Mouse (Mus musculus) ES-E14 (cell line): ENCODE data around the gene Szrd1. TPM values are rescaled to one million over a fixed set of nuclear protein-coding genes. Genes with fewer than 3 reads are reported as not detected.

ENCODE experiments used
- DNase-seq: peaks from one replicate; pipeline ENCODE4 v3.0.0-alpha.2; 2013; ENCODE audit warnings: low read depth, low spot score
- H3K27ac ChIP-seq: 2 replicates; pipeline ENCODE4 v1.5.1; 2012; ENCODE audit warnings: low read depth, mild to moderate bottlenecking, low read length, moderate library complexity, mixed read lengths; ENCODE audit not compliant: poor library complexity, insufficient read depth, severe bottlenecking
- H3K36me3 ChIP-seq: 2 replicates; pipeline ENCODE4 v1.6.1; 2012; ENCODE audit warnings: mild to moderate bottlenecking, low read length, moderate library complexity, mixed read lengths; ENCODE audit not compliant: control insufficient read depth, poor library complexity, insufficient read depth, severe bottlenecking
- H3K4me1 ChIP-seq, 2 experiments: fragments of 150-350 bp in 1 of 2; sonication (generic) in 1 of 2; 2 replicates each; pipeline ENCODE4 v1.6.1; 2012; ENCODE audit warnings: low read length in 2 of 2, mild to moderate bottlenecking in 1 of 2, mixed read lengths in 1 of 2; ENCODE audit not compliant: control insufficient read depth in 2 of 2, insufficient read depth in 2 of 2, poor library complexity in 1 of 2
- H3K4me3 ChIP-seq, 2 experiments: fragments of 150-350 bp in 1 of 2; sonication (generic) in 1 of 2; 2 replicates each; pipeline ENCODE4 v1.5.1; 2012; ENCODE audit warnings: low read length in 2 of 2, low read depth in 1 of 2, mild to moderate bottlenecking in 1 of 2, mixed read lengths in 1 of 2; ENCODE audit not compliant: insufficient read depth in 1 of 2, poor library complexity in 1 of 2, severe bottlenecking in 1 of 2
- H3K9ac ChIP-seq: 2 replicates; pipeline ENCODE4 v1.6.1; 2012; ENCODE audit warnings: low read depth, mild to moderate bottlenecking, low read length, mixed read lengths; ENCODE audit not compliant: poor library complexity, insufficient read depth, severe bottlenecking
- H3K9me3 ChIP-seq: fragments of 150-350 bp; sonication (generic); 2 replicates; pipeline ENCODE4 v1.6.1; 2012; ENCODE audit warnings: low read depth, mild to moderate bottlenecking, low read length; ENCODE audit not compliant: control insufficient read depth, insufficient read depth
- CHD2 ChIP-seq: IDR thresholded peaks from 2 replicates; pipeline ENCODE4 v1.6.1; 2014; ENCODE audit warnings: mild to moderate bottlenecking, low read depth, low read length, inconsistent platforms
- HCFC1 ChIP-seq: IDR thresholded peaks from 2 replicates; pipeline ENCODE4 v1.6.1; 2012; ENCODE audit warnings: low read length, inconsistent platforms, borderline replicate concordance; ENCODE audit not compliant: insufficient read depth
- MAFK ChIP-seq: IDR thresholded peaks from 2 replicates; pipeline ENCODE4 v1.6.1; 2014; ENCODE audit warnings: mild to moderate bottlenecking, low read depth, low read length, inconsistent platforms; ENCODE audit not compliant: insufficient read depth
- ZC3H11A ChIP-seq: IDR thresholded peaks from 2 replicates; pipeline ENCODE4 v1.6.1; 2012; ENCODE audit warnings: low read depth, mild to moderate bottlenecking, inconsistent platforms, low read length, borderline replicate concordance
- ZNF384 ChIP-seq: IDR thresholded peaks from 2 replicates; pipeline ENCODE4 v1.6.1; 2012; ENCODE audit warnings: low read depth, low read length, inconsistent platforms
- in situ Hi-C, 2 experiments: fragments of 600-800 bp; cut with MboI; formaldehyde crosslinking; loops; one replicate each; pipeline ENCODE4 v1.15.1; 2025; ENCODE audit warnings: low sequenced_read_pairs in 2 of 2, inconsistent platforms in 1 of 2; ENCODE audit not compliant: unreplicated experiment in 2 of 2
- total RNA-seq: library from RNA; depleted of rRNA; stranded (reverse); fragments of 300-350 nt; gene quantifications from 2 replicates; pipeline ENCODE4 v1.2.3, GENCODE M21; 2012

Szrd1 gene
- total RNA-seq, 1 experiment, result 64.6 TPM

DNA sequence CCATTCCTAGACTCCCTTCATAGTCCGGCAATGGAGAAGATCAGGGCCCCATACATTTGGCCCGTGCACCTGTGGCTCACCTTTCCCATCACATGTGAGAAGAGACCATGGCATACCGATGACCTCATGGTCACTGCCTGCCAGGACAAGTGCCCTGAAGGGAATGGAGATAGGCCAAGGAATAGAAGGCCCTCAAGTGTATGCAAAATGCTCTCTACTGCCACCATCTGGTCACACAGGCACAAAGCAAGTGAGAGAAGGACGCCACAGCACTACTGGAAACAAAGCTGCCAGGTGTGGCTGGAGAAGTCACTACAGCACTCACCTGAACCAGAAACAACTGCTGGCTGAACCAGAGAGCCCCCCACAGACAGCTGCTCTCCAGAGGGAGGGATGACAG, 69.8 kb downstream of the Szrd1 start:
- Histone ChIP-seq H3K9ac (no peak overlapping the region), H3K27ac (no peak overlapping the region), H3K4me3 (no peak overlapping the region), H3K36me3 (peaks cover 46% of the 10 kb centered on the region), H3K9me3 (no peaks in the 10 kb centered on the region), H3K4me1 (no peaks in the 10 kb centered on the region)
- TF ChIP-seq ZC3H11A (no peak), HCFC1 (no peak), MAFK (no peak), ZNF384 (no peak), CHD2 (no peak)
- in situ Hi-C loops, result no loop called here
- no peak for DNase-seq

DNA sequence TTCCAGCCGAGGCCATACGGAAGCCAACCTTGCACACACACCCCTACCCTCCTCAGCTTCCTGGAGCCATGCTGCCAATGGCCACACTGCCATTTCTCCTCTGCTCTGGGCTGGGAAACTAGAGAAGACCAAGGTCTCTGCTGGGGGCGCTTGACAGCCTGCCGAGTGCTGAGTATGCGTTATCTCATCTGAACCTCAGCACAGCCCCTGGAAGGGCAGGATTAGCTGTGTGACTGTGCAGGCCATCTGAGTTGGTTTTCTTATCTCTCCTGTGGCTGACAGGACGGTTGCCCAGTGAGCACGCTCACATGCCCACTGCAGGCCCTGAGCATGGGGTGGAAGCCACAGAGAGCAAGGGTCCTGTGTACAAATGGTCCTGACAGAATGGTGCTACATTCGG, 70.9 kb downstream of the Szrd1 start:
- Histone ChIP-seq H3K27ac (no peak overlapping the region), H3K9ac (no peak overlapping the region), H3K36me3 (peaks cover 45% of the 10 kb centered on the region), H3K4me3 (no peak overlapping the region), H3K9me3 (no peaks in the 10 kb centered on the region), H3K4me1 (peaks cover 0 to 3% of the 10 kb centered on the region in 2 experiments; a peak in 1 of 4 replicates)
- TF ChIP-seq ZC3H11A, result no peak
- no peak for TF ChIP-seq MAFK
- no peak for TF ChIP-seq ZNF384
- DNase-seq, result no peak
- in situ Hi-C loops, result no loop called here

DNA sequence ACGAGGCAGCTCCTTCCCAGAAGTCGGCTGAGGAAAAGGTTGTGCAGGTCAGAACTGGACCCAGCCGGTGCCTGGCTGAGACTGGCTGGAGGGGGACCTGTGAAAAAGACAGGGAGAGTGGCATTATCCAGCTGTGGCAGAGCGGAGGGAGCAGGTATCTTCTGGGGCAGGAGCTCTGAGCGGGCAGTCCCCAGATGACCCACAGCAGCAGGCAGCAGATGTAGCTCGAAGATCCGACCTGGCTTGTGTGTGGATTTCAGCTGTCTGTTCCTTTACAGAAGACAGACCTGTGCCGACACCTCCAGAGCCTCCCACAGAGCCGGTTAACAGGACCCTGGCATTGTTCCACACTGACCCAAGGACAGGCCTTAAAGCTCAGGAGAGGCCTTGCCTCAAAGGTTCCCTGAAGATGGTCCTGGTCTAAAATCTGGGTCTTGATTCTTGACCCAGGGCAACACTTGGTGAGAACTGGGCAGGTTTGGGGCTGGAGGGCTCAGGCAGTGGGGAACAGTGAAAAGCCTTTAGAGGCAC, 72.0 kb downstream of the Szrd1 start:
- TF ChIP-seq ZC3H11A, result no peak
- TF ChIP-seq MAFK, result no peak
- TF ChIP-seq HCFC1, result no peak
- TF ChIP-seq CHD2, result no peak
- TF ChIP-seq ZNF384, result no peak
- Histone ChIP-seq H3K9ac (no peak overlapping the region), H3K27ac (no peak overlapping the region), H3K36me3 (peaks cover 38% of the 10 kb centered on the region), H3K4me3 (no peak overlapping the region), H3K4me1 (peaks cover 0 to 3% of the 10 kb centered on the region in 2 experiments; a peak in 1 of 4 replicates), H3K9me3 (no peaks in the 10 kb centered on the region)
- in situ Hi-C loops, result no loop called here
- no peak for DNase-seq

DNA sequence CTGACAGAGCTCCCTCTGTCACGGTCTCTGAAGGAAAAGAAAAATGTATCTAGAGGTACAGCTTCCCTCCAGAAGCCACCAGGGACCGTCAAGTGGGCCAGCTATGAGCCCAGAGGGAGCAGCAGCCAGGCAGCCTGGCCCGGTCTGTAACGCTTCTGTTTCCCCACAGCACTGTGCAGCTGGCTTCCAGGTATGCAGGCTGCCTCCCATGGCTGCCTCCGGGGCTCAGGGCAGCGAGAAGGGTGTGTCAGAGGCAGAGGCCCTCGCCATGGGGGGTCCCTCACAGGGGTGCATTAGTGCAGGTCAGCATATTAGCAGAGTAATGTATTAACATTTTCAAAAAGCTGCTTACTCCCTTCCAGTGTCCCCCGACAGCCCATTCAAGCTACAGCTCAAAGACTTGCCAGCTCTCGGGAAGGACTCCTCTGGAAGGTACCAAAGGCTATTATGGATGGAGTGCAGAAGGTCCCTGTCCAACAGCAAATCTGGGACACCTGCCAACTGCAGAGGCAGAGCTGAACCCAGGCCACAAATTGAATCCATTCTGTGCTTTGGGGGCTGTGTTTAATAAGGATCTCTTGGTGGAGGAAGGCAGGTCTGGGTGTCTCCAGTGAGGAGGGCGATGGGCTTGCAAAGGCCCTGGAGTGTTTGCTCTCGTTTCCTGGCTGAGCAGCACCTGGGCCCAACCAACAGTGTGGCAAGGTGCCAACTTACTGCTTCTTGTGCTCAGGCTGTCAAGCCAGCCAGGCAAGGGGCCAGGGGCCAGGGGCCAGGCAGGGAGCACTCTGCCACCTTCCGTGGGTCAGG, 72.7 kb downstream of the Szrd1 start:
- H3K36me3 ChIP-seq, result peaks cover 33% of the 10 kb centered on the region
- TF ChIP-seq CHD2 (no peak), ZC3H11A (no peak), ZNF384 (no peak), MAFK (no peak), HCFC1 (no peak)
- no peak overlapping the region for H3K9ac ChIP-seq
- H3K9me3 ChIP-seq, result no peaks in the 10 kb centered on the region
- in situ Hi-C loops, result no loop called here
- no peak for DNase-seq
- no peak overlapping the region for H3K27ac ChIP-seq
- no peak overlapping the region for H3K4me3 ChIP-seq
- peaks cover 0 to 3% of the 10 kb centered on the region in 2 experiments; a peak in 1 of 4 replicates for H3K4me1 ChIP-seq

DNA sequence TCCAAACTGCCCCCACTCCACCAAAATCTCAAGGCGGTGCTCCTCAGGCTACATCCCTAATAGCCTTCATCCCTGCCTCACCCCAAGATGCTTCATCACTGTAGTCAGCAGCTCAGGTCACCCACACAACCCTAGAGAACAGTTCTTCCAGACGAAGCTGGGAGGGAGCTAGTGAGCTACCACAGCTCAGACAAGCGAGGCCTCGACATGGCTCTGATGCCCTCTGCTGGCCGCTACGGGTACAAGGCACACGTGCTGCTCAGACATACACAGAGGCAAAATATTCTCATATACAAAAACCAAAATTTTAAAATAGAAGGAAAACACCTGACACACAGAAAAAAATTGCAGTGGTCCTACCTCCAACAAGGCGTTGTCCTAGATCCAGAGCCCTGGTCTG, 74.5 kb downstream of the Szrd1 start:
- Histone ChIP-seq H3K9ac (no peak overlapping the region), H3K9me3 (no peaks in the 10 kb centered on the region), H3K4me3 (no peak overlapping the region), H3K27ac (no peak overlapping the region), H3K4me1 (peaks cover 0 to 3% of the 10 kb centered on the region in 2 experiments; a peak in 1 of 4 replicates), H3K36me3 (peaks cover 25% of the 10 kb centered on the region)
- in situ Hi-C loops, result no loop called here
- TF ChIP-seq HCFC1 (no peak), CHD2 (no peak), ZNF384 (no peak), ZC3H11A (no peak)
- no peak for DNase-seq
